Mouse (Mus musculus) kidney, postnatal 4 days (tissue): Measurements from ENCODE around the gene Ddx47.
A peak's percentile ranks its signal among the peaks of the same experiment; 100 is the strongest.

ENCODE experiments used
- DNase-seq, 2 experiments: peaks; one replicate each; pipeline ENCODE4 v3.0.0; 2021; ENCODE audit warnings: mixed read lengths in 2 of 2

The Ddx47 gene

DNA sequence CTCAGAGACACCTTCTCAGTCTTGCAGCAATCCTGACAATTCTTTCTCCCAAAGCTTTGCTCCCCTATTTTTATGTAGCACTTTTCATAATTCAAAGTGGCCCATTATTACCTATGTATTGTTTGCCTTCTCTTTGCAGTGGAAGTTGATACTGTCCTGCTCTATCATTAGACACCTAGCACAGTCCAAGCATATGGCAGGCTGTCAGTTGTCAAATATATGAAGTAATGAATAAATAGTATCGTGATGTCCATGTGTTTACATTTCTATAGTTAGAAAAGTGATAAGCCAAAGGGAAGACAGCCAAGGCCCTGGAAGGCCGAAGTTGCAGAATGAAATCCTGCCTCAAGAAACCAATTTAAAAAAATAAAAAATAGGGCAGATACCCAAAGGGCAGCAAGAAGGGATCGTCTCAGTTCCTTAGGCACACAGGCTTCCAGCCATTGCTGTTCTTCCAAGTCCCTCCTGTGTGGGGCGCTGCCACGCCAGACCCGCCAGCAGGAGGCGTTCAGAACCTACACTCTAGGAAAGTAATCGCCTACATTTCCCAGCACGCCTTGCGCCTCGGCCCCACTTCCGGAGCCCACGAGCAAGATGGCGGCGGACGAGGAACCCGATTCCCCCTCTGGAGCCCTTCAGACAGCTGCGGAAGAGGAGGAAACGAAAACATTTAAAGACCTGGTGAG, at the start of gene Ddx47:
TSS of gene Ddx47 (plus strand) at position 565 of the 686 bp plus-strand sequence.
- peak; percentile 97 for DNase-seq

DNA sequence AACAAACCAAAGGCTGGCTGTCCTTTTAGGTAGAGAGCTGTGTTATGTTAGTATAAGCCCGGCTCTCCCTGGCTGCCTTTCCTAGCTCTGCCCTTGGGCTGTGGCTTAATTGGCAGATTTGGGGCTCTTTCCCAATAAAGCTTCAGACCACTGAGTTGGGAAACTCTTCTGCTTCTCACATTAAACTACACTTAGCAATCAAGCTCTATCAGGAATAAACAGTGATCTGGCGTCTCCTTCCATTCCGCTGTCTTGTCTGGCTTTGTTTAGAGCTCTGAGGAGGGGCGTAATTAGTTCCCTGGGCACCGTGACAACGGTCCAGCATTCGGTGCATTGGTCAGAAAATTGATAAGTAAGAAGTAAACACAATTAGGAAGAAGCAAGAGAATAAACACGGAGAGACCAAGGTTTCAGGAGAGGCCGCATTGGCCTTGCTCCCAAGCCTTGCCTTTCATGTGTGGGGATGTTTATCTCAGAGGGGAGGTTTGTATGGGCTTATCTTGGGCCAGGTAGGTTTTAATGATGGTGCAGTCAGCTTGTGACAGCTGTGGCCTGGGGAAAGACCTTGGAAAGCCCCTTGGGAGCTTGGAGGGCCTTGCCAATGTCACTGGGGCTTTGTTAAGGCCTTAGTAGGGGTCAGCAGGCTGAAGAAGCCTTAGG, 49.4 kb upstream of the Ddx47 start:
- DNase-seq = no peak

DNA sequence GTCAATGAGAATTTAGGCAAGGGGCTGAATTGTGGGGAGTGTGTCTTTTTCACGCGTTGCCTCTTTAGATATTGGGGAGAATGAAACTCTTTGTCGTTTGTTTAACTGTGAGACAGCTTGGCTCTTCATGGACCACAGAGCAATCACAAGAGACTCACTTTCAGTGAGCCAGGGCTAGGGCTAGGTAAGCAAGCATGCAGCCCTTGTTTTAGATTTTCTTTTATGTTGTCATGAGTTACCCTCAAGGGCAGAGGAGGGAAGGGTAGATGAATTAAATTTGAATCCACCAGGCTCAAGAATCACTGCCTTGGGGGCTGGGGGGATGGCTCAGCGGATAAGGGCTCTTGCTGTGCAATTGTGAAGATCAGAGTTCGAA, 48.9 kb upstream of the Ddx47 start:
- no peak for DNase-seq

DNA sequence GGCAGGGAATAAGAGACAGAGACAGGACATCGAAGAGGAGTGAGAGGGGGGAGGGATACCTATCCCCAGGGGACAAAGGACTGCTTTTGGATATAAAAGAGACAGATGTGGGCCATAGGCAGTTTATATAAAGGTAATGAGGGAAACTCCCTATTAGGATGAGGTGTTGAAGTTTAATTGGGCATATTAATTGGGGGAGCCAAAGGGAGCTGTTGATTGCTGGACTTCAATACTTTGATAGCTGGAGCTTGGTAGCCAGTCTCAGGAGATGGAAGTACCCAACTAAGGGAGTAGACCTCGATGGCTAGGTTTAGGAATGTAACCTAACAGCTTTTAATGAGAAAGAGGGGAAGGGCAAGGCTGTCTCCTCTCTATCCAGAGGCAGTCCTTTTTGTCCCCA, 47.5 kb upstream of the Ddx47 start:
- no peak for DNase-seq

DNA sequence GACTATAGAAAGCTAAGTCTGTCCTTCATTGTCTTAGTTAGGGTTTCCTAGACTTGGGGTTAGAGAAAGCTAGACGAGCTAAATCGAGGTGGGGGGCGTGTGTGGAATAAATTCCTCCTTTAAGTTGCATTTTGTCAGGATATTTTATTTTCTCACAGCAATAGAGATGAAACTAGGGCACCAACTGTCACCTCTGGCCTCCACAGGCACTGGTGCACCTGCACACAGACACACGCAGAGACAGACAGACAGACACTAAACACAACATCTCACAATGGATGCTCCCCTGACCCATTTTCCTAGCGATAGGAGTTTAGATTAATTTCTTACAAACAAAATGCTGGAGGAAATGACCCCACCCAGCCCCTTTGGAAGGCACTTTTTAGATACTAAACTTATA, 44.7 kb upstream of the Ddx47 start:
- no peak for DNase-seq

DNA sequence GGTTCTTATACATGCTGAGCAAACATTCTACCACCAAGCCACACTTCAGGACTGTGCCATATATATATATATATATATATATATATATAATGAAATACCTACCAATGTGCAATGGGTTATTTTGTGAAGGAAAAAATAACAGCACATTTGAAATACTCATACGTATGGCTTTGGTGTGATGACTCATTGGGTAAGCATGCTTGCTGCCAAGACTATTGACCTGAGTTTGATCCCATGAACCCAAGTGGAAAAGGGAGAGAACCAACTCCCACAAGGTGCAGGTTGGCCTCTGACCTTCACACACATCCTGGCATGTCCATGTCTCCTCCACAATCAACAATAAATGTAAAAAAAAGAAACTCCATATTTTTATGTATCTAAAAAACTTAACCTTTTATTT, 43.1 kb upstream of the Ddx47 start:
- peak; percentile 25 to 38 for DNase-seq

DNA sequence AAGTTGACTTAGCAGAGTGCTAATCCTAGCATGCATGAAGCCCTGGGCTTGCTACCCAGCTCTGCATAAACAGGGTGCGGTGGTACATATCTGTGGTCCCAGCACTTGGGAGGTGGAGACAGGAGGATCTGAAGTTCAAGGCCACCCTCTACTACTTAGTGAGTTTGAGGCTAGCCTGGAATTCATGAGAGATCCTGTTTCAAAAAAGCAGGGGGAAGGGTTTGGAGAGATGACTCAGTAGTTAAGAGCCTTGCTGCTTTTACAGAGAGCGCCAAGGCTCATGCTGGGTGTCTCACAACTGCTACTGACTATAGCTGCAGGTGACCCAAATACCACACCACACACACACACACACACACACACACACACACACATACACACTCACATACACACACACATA, 41.9 kb upstream of the Ddx47 start:
- no peak for DNase-seq

DNA sequence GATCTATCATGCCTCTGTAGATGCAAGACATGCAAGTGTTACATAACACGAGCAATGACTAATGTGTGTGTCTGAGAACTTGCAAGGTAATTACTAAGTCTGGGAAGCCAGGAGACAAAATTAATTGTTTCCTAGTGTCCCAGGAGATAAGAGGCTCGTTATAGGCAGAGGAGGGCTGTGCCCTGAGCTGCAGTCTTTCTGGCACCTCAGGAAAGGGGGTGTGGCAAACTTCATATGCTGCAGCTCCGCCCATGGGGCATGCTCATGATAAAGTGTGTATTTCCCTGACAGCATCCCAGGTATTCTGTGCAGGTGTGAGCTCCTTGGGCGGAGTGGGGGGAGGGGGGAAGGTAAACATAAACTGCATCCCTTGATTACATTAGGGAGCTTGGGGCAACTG, 39.3 kb upstream of the Ddx47 start:
- DNase-seq = no peak

DNA sequence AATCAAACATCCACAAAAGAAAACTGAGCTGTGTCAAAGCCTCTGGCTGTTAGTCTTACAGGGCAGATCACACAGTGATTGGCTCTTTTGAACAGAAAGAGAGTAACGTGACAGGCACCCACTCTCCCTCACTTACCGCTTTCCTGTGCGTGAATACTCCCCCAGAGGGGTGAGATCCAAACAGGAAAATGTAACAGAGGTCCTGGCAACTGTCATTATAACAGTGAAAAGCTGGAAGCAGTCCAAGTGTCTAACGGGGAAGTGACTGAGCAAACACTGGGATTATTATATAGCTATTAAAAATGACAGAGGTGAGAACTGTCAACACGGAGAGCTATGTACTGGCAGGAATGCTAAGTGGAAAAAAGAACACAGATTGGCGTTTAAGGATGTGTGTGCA, 34.8 kb upstream of the Ddx47 start:
- DNase-seq = no peak

DNA sequence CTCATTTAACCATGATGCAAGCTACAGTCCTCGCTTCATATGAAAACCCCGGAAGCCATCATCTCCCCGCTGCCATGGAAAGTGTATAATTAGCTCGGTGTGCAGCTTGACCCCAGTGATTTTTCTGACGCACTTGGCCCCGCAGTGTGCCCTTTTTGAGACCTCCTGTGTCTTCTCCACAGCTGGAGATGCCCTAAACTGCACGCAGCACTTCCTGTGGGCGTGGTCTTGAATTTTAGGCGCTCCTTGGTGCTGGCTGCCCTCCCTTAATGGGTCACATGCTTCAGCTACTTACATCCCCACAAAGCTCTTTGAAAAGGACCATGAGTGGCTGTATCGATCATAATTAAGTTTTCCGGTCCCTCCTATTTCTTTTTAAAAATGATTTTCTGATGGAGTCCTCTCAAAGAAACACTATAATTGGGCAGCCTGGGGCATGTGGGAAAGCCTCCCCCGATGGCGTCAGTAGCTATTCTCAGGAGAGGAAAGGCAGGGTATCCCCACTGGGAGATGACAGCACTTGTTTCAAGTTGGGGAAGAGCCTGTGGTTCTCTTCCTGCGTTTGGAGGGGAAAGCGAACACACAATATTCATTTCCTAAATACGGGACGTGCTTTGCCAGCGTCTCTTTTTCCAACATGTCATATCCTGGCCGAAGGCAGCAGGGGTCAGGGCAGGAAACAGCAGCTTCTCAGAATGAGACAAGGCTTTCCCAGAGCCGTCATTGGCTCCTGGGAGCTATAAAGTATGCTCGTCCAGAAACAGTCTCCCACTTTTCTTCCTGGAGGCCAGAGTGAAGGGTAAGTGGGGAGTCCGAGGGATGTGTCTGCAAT, 30.0 kb upstream of the Ddx47 start, which contains the start of gene Apold1:
TSS of gene Apold1 (plus strand) at position 488 of the 832 bp plus-strand sequence.
- peak; percentile 48 to 67 for DNase-seq

DNA sequence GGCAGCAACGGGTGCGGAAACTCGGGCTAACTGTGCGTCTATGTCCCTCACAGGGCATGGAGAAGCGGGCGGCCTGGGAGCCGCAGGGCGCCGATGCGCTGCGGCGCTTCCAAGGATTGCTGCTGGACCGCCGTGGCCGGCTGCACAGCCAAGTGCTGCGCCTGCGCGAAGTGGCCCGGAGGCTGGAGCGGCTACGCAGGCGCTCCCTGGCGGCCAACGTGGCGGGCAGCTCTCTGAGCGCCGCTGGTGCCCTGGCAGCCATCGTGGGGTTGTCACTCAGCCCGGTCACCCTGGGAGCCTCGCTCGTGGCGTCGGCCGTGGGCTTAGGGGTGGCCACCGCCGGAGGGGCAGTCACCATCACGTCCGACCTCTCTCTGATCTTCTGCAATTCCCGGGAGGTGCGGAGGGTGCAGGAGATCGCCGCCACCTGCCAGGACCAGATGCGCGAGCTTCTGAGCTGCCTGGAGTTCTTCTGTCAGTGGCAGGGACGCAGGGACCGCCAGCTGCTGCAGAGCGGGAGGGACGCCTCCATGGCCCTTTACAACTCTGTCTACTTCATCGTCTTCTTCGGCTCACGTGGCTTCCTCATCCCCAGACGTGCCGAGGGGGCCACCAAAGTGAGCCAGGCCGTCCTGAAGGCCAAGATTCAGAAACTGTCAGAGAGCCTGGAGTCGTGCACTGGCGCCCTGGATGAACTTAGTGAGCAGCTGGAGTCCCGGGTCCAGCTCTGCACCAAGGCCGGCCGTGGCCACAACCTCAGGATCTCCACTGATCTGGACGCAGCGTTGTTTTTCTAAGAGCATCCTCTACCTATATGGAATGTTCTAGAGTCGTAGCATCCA, 27.7 kb upstream of the Ddx47 start:
- DNase-seq = peak; percentile 95 to 97

DNA sequence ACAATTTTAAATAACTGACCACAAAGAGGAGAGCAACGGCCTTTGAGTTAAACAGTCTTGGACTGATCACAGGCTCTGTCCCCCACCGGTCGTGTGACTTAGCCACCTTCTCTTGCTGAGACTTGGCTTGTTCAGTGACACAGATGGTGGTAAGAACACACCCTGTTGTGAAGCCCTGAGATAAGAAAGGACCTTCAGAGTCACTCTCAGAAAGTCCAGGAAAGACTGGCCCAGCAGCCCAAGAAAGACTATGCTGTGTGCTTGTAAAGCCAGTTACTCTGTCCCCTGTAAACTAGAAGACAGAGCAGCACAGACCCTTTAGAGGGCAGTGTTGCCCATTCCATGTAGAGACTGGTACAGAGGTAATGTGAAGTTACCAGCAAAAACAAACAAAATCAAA, 26.7 kb upstream of the Ddx47 start:
- DNase-seq = peak; percentile 49 to 63

DNA sequence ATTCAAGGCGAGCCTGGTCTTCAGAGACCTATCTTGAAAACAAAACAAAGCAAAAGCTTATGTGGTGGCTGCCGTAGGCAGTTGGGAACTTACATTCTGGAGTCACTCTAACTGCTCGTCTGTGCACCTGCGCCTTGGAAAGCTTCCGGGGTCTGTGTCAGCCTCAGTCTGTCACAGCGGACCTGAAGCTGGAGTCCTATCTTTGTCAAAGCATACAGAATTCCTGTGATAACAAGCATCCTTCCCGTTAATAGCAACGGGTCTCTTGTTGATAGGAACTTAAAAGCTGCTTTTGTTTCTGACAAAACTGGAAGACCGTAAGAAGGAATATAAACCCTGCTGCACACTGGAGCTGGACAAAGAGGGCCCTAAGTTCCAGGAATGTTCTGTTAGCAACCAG, 23.0 kb upstream of the Ddx47 start:
- no peak for DNase-seq

DNA sequence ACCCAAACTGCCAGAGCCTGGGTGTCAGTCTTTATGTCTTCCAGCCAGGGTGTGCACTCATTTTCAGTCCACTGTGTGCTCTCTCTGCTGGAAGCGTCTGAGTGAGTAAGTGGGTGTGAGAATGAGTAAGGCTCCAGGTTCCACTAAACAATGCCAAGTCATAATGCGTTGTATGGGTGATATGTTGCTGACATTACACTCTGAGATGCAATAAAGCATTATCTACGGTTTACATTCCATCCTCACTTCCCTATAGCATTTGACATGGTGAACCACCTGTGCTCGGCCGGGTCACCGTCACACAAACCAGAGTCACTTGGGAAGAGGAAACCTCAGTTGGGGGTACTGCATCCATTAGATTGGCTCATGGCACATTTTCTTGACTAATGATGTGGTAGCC, 20.7 kb upstream of the Ddx47 start:
- DNase-seq = no peak

DNA sequence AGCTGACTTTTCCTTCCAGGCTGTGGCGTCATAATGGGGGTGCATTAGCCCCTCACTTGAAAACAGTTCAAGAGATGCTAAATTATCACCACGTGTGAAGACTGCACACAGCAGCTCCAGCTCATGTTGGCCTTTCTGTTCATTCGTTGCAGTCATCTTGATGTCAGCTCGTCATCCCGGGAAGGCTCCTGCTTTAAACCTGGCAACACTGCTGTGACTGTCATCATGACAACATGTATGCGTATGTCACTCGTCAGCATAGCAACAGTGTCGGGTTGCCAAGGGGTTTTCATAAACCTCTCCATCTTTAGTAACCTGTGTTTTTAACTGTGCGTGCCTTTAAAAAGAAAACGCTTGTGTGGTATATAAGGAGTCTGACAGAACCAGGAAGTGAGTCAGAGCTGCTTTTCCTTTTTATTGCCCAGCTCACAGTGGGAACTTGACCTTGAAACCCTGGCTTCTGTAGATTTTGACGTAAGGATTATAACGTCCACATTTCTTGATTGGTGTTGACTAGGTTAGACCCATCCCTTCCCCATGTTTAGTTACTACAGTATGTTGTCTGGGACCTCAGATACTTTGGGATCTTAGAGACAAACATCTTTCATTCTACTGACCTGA, 17.3 kb upstream of the Ddx47 start:
- no peak for DNase-seq

DNA sequence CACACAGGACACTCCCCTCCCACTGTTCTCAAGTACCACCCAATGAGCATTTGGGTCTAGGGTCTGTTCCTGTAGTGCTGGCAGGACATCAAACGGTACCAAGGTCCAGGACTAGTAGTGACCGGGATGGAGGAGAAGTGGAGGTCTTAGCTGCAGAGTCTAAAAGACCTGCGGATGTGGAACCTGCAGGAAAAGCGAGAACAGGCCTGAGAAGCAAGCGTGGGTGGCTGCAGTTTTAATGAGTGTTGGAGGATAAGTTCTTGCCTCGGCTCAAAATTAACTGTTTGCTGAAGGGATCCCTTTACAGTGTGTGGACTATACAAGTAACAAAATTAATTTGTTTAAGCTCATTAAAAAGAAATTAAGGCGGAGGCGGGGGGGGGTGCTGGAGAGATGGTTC, 16.4 kb upstream of the Ddx47 start:
- no peak for DNase-seq

DNA sequence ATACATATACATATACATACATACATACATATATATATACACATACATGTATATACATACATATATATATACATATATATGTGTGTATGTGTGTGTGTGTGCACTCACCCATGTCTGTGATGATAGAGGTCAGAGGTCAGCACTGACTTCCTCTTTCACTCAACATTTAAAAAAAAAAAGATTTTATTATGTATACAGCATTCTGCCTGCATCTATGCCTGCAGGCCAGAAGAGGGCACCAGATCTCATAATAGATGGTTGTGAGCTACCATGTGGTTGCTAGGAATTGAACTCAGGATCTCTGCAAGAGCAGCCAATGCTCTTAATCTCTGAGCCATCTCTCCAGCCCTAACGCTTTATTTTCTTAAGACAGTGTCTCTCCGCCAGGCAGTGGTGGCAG, 14.5 kb upstream of the Ddx47 start:
- no peak for DNase-seq

DNA sequence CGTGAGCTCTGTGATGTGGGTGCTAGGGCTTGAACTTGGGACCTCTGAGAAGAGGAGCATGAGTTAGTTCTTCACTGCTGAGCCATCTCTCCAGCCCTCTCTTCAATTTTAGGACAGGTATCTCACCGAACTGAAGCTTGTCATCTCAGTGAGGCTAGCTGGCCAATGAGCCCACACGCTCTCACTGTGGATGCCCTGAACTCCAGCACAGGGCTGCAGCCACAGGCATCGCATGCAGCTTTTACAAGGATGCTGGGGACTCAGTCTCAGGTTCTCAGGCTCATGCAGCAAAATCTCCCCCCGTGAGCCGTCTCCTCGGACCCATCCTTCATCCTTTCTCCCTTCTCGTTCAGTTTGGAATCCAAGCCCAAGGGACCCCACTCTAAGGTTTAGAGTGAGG, 13.3 kb upstream of the Ddx47 start:
- DNase-seq = no peak

DNA sequence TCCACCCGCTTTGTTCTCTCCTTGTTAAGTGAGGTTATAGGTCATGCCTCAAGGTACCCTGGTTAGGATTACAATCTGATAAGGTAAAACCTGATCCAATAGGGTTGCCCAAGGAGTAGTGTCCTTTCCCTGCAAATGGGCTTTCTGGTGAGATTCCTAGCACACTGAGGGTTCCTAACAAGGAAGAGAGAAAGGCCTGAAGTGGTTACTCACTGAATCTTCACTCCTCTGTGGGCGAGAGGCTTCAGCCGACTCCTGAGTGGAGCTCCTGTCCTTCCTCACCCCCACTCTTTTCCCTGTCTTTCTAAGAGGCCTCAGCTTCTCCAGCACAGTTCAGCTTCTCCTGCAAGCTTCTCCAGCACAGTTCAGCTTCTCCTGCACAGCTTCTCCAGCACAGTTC, 12.6 kb upstream of the Ddx47 start:
- DNase-seq = no peak

DNA sequence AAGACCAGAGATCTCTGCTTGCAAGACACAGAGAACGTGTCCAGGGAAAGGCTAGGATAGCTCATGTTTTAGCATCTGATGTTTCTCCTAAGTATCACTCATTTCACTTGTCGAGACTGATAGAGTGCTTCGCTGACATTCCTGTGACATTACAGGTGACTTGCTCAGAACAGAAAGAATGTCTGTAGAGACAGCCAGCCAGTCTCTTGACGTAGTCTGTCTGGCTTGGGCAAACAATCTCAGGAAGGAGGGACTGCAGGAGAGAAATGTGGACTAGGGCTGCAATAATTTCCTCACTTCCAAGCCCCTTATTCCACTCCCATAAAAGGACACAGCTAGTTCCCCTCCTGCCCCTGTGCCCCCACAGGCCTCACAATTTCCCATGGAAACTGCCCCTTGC, 11.1 kb upstream of the Ddx47 start:
- no peak for DNase-seq

DNA sequence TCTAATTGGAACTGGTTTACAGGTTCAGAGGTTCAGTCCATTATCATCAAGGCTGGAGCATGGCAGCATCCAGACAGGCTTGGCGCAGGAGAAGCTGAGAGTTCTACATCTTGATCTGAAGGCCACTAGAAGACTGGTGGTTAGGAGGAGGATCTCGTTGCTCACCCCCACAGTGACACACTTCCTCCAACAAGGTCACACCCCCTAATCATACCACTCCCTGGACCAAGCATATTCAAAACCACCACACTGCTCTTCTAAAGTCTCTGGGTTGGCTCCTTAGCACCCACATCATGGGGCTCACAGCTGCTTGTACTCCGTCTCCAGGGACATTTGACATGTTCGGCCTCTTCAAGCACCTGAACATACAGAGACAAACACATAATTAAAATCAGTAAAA, 9.4 kb upstream of the Ddx47 start:
- no peak for DNase-seq

DNA sequence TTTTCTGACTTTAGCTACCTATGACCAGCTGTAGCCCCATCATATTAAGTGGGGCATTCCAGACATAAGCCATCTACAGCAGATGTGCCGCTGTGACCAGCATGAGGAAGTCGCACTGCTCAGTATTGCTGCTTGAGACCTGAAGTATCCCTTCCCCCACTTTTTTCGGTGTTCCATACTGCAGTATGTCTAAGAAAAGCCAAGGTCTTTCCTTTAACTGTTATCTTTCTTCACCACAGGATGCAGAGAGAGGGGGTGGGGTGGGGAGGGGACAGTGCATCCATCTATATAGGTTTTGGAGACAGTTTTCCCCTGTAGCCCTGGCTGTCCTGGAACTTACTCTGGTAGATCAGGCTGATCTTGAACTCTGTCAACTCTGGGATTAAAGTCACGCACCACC, 5.0 kb upstream of the Ddx47 start:
- no peak for DNase-seq

DNA sequence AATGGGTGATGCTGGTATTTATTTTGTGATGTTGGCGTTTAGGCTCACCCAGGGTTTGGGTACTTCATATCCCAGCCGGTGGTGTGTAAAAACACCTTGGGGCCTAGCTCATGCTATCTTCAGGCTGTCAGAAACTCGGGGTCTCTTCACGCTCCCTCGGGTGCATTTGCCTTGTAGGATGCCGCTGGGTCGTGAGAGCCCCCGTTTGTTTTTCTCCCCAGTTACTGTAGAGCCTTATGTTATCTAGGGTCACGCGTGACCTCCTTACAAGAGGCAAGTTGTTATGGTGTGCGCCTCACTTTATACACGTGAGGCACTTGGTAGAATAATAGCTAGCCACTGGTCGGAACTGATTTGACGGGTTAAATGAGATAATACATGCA, 313 bp downstream of the Ddx47 start:
- no peak for DNase-seq
